Mouse (Mus musculus) liver, embryonic 14.5 days (tissue): ENCODE results near the gene Cyp1a2. TPM values are rescaled to one million over a fixed set of nuclear protein-coding genes. Genes with fewer than 3 reads are reported as not detected.

ENCODE experiments used
- ATAC-seq: fragments of 200-750 bp; cut with Nextera tagmentation; 2 replicates; pipeline ENCODE4 v1.8.0; 2017; ENCODE audit warnings: moderate number of reproducible peaks, mild to moderate bottlenecking, moderate library complexity; ENCODE audit not compliant: insufficient read depth
- DNase-seq, 3 experiments: peaks; one replicate each; pipeline ENCODE4 v3.0.0-alpha.2; 2012 to 2013; ENCODE audit warnings: low read depth in 3 of 3, low spot score in 3 of 3
- H3K27ac ChIP-seq: fragments of 300-500 bp; sonication (generic); 2 replicates; pipeline ENCODE4 v1.5.1; 2014; ENCODE audit warnings: moderate library complexity, mild to moderate bottlenecking, control low read depth, inconsistent platforms
- H3K27me3 ChIP-seq: fragments of 300-500 bp; sonication (generic); 2 replicates; pipeline ENCODE4 v1.6.1; 2014; ENCODE audit warnings: mild to moderate bottlenecking, low read length, moderate library complexity; ENCODE audit not compliant: control insufficient read depth, insufficient read depth
- H3K36me3 ChIP-seq: fragments of 300-500 bp; sonication (generic); replicated peaks from 2 replicates; pipeline ENCODE4 v1.6.1; 2014; ENCODE audit warnings: low read depth; ENCODE audit not compliant: control insufficient read depth, insufficient read depth
- H3K4me1 ChIP-seq, 2 experiments: fragments of 200-500 bp in 1 of 2; fragments of 300-500 bp in 1 of 2; sonication (generic) in 1 of 2; replicated peaks; 2 replicates each; pipeline ENCODE4 v1.6.1; 2012 to 2014; ENCODE audit warnings: antibody characterized with exemption in 1 of 2, inconsistent platforms in 1 of 2, low read length in 1 of 2; ENCODE audit not compliant: control insufficient read depth in 2 of 2, insufficient read depth in 2 of 2
- H3K4me2 ChIP-seq: fragments of 300-500 bp; sonication (generic); 2 replicates; pipeline ENCODE4 v1.6.1; 2014; ENCODE audit warnings: low read depth, mild to moderate bottlenecking, control low read depth, moderate library complexity
- H3K4me3 ChIP-seq, 2 experiments: fragments of 200-500 bp in 1 of 2; fragments of 300-500 bp in 1 of 2; sonication (generic) in 1 of 2; 2 replicates each; pipeline ENCODE4 v1.5.1; 2012 to 2014; ENCODE audit warnings: low read depth in 2 of 2, low read length in 2 of 2, mild to moderate bottlenecking in 2 of 2, control low read depth in 1 of 2, inconsistent platforms in 1 of 2, moderate library complexity in 1 of 2; ENCODE audit not compliant: insufficient read depth in 1 of 2
- H3K9ac ChIP-seq: fragments of 300-500 bp; sonication (generic); replicated peaks from 2 replicates; pipeline ENCODE4 v1.6.1; 2014; ENCODE audit warnings: mild to moderate bottlenecking, control low read depth, moderate library complexity
- H3K9me3 ChIP-seq: fragments of 300-500 bp; sonication (generic); 2 replicates; pipeline ENCODE4 v1.6.1; 2016; ENCODE audit warnings: low read length, mixed read lengths; ENCODE audit not compliant: control insufficient read depth
- CTCF ChIP-seq: IDR thresholded peaks from 2 replicates; pipeline ENCODE4 v1.5.1; 2016; ENCODE audit warnings: antibody characterized with exemption, low read depth, control low read depth
- EP300 ChIP-seq: IDR thresholded peaks from 2 replicates; pipeline ENCODE4 v1.6.1; 2016; ENCODE audit warnings: antibody characterized with exemption, low read depth
- WGBS: fragments of 180-500 bp; shearing (Covaris S2); extraction: QIAGEN DNeasy Blood & Tissue Kit; methylation state at CpG from one replicate; pipeline ENCODE4 v1.1.7; 2014; ENCODE audit not compliant: insufficient replicate concordance; 5-methylcytosine and 5-hydroxymethylcytosine counted together
- polyA plus RNA-seq, 2 experiments: library from polyadenylated mRNA; depleted of rRNA in 1 of 2; stranded (reverse) in 1 of 2; unstranded in 1 of 2; fragments of >200 nt; fragmentation: Nextera tagmentation in 1 of 2; extraction: Ambion mirVana in 1 of 2; gene quantifications; 2 replicates each; pipeline versions ENCODE4 v1.2.1 to v1.2.3; 2012 to 2014

Cyp1a2 gene
- polyA plus RNA-seq, 2 experiments = 0.11 TPM

DNA sequence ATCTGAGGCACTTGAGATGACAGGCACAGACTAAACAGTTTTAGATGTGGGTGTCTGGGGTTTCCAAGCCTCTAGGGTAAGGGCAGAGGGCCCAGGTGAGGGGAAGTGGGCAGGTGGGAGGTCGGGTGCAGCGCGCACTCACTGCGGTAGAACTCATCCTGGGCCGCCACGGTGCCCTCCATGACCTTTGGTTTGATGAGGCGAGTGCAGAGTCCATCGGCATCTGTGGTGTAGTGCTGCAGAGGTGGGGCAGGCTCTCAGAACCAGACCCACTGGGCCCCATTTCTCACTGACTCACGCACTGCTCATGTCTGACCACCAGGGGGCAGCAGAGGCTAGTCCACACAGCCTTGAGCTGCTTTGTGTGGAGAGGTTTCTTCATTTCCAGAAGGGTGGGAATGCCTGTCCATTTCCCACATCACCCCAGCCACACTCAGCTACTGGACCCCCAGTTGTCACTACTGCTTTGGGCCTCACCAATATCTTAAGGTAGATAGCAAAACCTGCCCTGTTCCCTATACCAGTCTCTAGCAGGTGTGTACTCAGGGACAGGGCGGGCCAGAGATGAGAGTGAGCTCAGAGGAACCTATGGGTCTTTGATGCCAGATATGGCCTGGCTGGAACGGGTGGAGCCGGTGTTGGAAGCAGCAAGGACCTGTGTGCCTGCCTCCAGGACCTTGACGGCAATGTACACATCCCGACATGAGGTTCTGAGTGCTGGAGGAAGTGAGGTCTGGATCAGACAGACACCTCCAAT, 54.2 kb downstream of the Cyp1a2 start:
- 60% methylated on average over 14 of the region's 14 CpGs for WGBS
- Histone ChIP-seq H3K27ac (no peak overlapping the region), H3K9ac (no peak overlapping the region), H3K27me3 (no peaks in the 10 kb centered on the region), H3K9me3 (no peaks in the 10 kb centered on the region), H3K4me3 (no peak overlapping the region), H3K4me2 (no peak overlapping the region), H3K4me1 (peaks cover 9% of the 10 kb centered on the region in 2 experiments), H3K36me3 (peaks cover 35% of the 10 kb centered on the region)
- ATAC-seq (peak; percentile 53), DNase-seq (no peak)
- TF ChIP-seq EP300 (no peak), CTCF (peak; percentile 100)

DNA sequence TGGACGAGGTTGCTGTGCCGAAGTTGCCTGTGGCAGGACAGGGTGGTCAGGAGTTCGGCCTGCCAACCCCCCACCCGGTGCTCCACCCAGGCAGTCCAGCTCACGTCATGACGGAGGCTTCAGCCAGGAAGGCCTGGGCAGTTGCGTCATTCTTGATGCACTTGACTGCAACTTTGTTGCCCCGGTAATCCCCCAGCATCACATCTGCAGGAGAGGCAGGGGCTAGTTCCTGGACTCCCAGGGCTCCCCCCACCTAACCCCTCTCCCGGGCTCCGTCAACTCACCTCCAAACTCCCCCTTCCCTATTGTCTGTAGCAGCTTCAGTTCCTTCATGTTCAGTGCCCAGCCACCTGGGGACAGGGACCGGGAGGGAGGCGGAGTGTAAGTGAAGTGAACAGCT, 54.8 kb downstream of the Cyp1a2 start:
- H3K9me3 ChIP-seq = no peaks in the 10 kb centered on the region
- no peak for DNase-seq
- H3K27ac ChIP-seq = no peak overlapping the region
- TF ChIP-seq EP300 = no peak
- no peak for TF ChIP-seq CTCF
- no peak overlapping the region for H3K9ac ChIP-seq
- WGBS = 83% methylated on average over 12 of the region's 12 CpGs
- ATAC-seq = no peak
- no peak overlapping the region for H3K4me3 ChIP-seq
- no peaks in the 10 kb centered on the region for H3K27me3 ChIP-seq
- peaks cover 6 to 13% of the 10 kb centered on the region in 2 experiments; a peak in 3 of 4 replicates for H3K4me1 ChIP-seq
- peaks cover 35% of the 10 kb centered on the region for H3K36me3 ChIP-seq
- no peak overlapping the region for H3K4me2 ChIP-seq

DNA sequence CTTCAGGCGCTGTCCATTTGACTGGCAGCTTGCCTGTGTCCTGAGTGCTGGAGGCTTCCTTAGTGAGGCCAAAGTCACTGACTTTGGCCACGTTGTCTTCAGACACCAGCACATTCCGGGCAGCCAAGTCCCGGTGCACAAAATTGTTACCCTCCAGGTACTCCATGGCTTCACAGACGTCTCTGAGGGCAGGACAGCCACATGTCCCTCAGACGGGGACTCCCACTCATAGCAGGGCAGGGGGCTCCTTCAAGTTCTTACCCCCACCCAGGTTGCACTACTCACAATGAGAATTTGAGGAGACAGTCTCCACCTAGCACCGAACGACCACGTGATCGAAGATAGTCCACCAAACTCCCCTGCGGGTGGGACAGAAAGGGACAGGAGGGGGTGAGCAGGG, 55.6 kb downstream of the Cyp1a2 start:
- Histone ChIP-seq H3K4me1 (peaks cover 0 to 8% of the 10 kb centered on the region in 2 experiments; a peak in 2 of 4 replicates), H3K9me3 (no peaks in the 10 kb centered on the region), H3K9ac (no peak overlapping the region), H3K4me2 (no peak overlapping the region), H3K27ac (no peak overlapping the region), H3K36me3 (peaks cover 35% of the 10 kb centered on the region), H3K27me3 (no peaks in the 10 kb centered on the region), H3K4me3 (no peak overlapping the region)
- ATAC-seq (no peak), DNase-seq (no peak)
- WGBS = 83% methylated on average over 11 of the region's 11 CpGs
- TF ChIP-seq EP300 (no peak), CTCF (no peak)

DNA sequence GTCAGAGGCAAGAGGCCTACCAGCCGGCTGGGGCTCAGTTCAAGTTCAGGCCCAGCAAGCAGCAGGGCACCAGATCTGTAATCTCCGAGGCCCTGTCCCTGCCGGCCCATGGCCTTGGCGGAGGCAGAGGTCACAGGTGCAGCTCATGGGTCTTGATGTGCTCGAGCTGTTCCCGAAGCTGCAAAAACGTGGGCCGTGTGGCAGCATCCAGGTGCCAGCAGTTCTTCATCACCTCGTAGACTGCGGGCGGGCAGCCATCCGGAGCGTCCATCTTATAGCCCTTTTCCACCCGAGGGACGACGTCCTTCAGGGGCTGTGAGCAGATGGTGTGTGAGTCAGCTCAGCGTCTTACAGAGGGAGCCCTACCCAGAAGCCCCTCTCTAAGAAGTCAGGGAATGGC, 56.3 kb downstream of the Cyp1a2 start:
- 89% methylated on average over 17 of the region's 17 CpGs for WGBS
- ATAC-seq = no peak
- Histone ChIP-seq H3K9me3 (no peaks in the 10 kb centered on the region), H3K36me3 (peaks cover 35% of the 10 kb centered on the region), H3K27ac (no peak overlapping the region), H3K27me3 (no peaks in the 10 kb centered on the region), H3K9ac (no peak overlapping the region), H3K4me1 (peaks cover 0 to 8% of the 10 kb centered on the region in 2 experiments; a peak in 2 of 4 replicates), H3K4me2 (no peak overlapping the region), H3K4me3 (no peak overlapping the region)
- DNase-seq = no peak
- TF ChIP-seq CTCF = no peak
- TF ChIP-seq EP300 = no peak

Other genes starting within 250 kb of the Cyp1a2 start
- 9.4 and 10.0 TPM in 2 replicates for gene Ppcdc, start 243.6 kb downstream of the Cyp1a2 start, polyA plus RNA-seq (2012; rRNA removed)
- 7.4 and 9.4 TPM in 2 replicates for gene Ppcdc, start 243.6 kb downstream of the Cyp1a2 start, polyA plus RNA-seq (2014; fragmentation: Nextera tagmentation; extraction: Ambion mirVana)
- gene Scamp5, start 215.6 kb downstream of the Cyp1a2 start, polyA plus RNA-seq (2012; rRNA removed) = 9.1 and 9.2 TPM in 2 replicates
- gene Scamp5, start 215.6 kb downstream of the Cyp1a2 start, polyA plus RNA-seq (2014; fragmentation: Nextera tagmentation; extraction: Ambion mirVana) = 4.5 and 5.2 TPM in 2 replicates
- 0.09 and 0.18 TPM in 2 replicates for gene Rpp25, start 179.7 kb downstream of the Cyp1a2 start, polyA plus RNA-seq (2012; rRNA removed)
- gene Rpp25, start 179.7 kb downstream of the Cyp1a2 start, polyA plus RNA-seq (2014; fragmentation: Nextera tagmentation; extraction: Ambion mirVana) = 0.39 and 0.54 TPM in 2 replicates
- gene Cox5a, start 162.4 kb downstream of the Cyp1a2 start, polyA plus RNA-seq (2012; rRNA removed) = 104 and 121 TPM in 2 replicates
- gene Cox5a, start 162.4 kb downstream of the Cyp1a2 start, polyA plus RNA-seq (2014; fragmentation: Nextera tagmentation; extraction: Ambion mirVana) = 316 and 317 TPM in 2 replicates
- 2.0 and 3.1 TPM in 2 replicates for gene Fam219b, start 146.2 kb downstream of the Cyp1a2 start, polyA plus RNA-seq (2012; rRNA removed)
- 4.8 and 5.9 TPM in 2 replicates for gene Fam219b, start 146.2 kb downstream of the Cyp1a2 start, polyA plus RNA-seq (2014; fragmentation: Nextera tagmentation; extraction: Ambion mirVana)
- gene Mpi, start 130.9 kb downstream of the Cyp1a2 start, polyA plus RNA-seq (2012; rRNA removed) = 8.1 and 8.5 TPM in 2 replicates
- gene Mpi, start 130.9 kb downstream of the Cyp1a2 start, polyA plus RNA-seq (2014; fragmentation: Nextera tagmentation; extraction: Ambion mirVana) = 6.7 and 7.9 TPM in 2 replicates
- gene Scamp2, start 122.8 kb downstream of the Cyp1a2 start, polyA plus RNA-seq (2012; rRNA removed) = 13.9 and 15.6 TPM in 2 replicates
- gene Scamp2, start 122.8 kb downstream of the Cyp1a2 start, polyA plus RNA-seq (2014; fragmentation: Nextera tagmentation; extraction: Ambion mirVana) = 20.7 and 21.1 TPM in 2 replicates
- 4.5 and 5.1 TPM in 2 replicates for gene Ulk3, start 94.3 kb downstream of the Cyp1a2 start, polyA plus RNA-seq (2012; rRNA removed)
- 2.0 and 2.3 TPM in 2 replicates for gene Ulk3, start 94.3 kb downstream of the Cyp1a2 start, polyA plus RNA-seq (2014; fragmentation: Nextera tagmentation; extraction: Ambion mirVana)
- gene Cplx3, start 77.4 kb downstream of the Cyp1a2 start, polyA plus RNA-seq (2012; rRNA removed) = not detected in 2 replicates
- not detected in 2 replicates for gene Cplx3, start 77.4 kb downstream of the Cyp1a2 start, polyA plus RNA-seq (2014; fragmentation: Nextera tagmentation; extraction: Ambion mirVana)
- not detected in 2 replicates for gene Lman1l, start 62.9 kb downstream of the Cyp1a2 start, polyA plus RNA-seq (2012; rRNA removed)
- gene Lman1l, start 62.9 kb downstream of the Cyp1a2 start, polyA plus RNA-seq (2014; fragmentation: Nextera tagmentation; extraction: Ambion mirVana) = not detected in 2 replicates
- gene Csk, start 30.1 kb downstream of the Cyp1a2 start, polyA plus RNA-seq (2012; rRNA removed) = 22.7 and 26.3 TPM in 2 replicates
- gene Csk, start 30.1 kb downstream of the Cyp1a2 start, polyA plus RNA-seq (2014; fragmentation: Nextera tagmentation; extraction: Ambion mirVana) = 11.1 and 13.8 TPM in 2 replicates
- gene Cyp1a1, start 4.2 kb upstream of the Cyp1a2 start, polyA plus RNA-seq (2012; rRNA removed) = 0.13 and 0.15 TPM in 2 replicates
- gene Cyp1a1, start 4.2 kb upstream of the Cyp1a2 start, polyA plus RNA-seq (2014; fragmentation: Nextera tagmentation; extraction: Ambion mirVana) = not detected in 2 replicates
- 6.9 and 7.2 TPM in 2 replicates for gene Edc3, start 24.8 kb upstream of the Cyp1a2 start, polyA plus RNA-seq (2012; rRNA removed)
- 10.3 and 12.8 TPM in 2 replicates for gene Edc3, start 24.8 kb upstream of the Cyp1a2 start, polyA plus RNA-seq (2014; fragmentation: Nextera tagmentation; extraction: Ambion mirVana)
- 110 and 136 TPM in 2 replicates for gene Clk3, start 82.2 kb upstream of the Cyp1a2 start, polyA plus RNA-seq (2012; rRNA removed)
- 88.0 and 95.0 TPM in 2 replicates for gene Clk3, start 82.2 kb upstream of the Cyp1a2 start, polyA plus RNA-seq (2014; fragmentation: Nextera tagmentation; extraction: Ambion mirVana)
- gene Arid3b, start 153.1 kb upstream of the Cyp1a2 start, polyA plus RNA-seq (2012; rRNA removed) = 7.8 and 9.3 TPM in 2 replicates
- 8.5 and 9.3 TPM in 2 replicates for gene Arid3b, start 153.1 kb upstream of the Cyp1a2 start, polyA plus RNA-seq (2014; fragmentation: Nextera tagmentation; extraction: Ambion mirVana)
- gene Ubl7, start 227.3 kb upstream of the Cyp1a2 start, polyA plus RNA-seq (2012; rRNA removed) = 25.4 and 35.6 TPM in 2 replicates
- gene Ubl7, start 227.3 kb upstream of the Cyp1a2 start, polyA plus RNA-seq (2014; fragmentation: Nextera tagmentation; extraction: Ambion mirVana) = 44.8 and 46.6 TPM in 2 replicates